Mouse (Mus musculus): ENCODE measurements around the gene Prkab1. TPM values are rescaled to one million over a fixed set of nuclear protein-coding genes. Genes with fewer than 3 reads are reported as not detected.

The Prkab1 gene
- polyA plus RNA-seq, 1 experiment: 26.7 TPM

- H3K4me3 ChIP-seq (ENCODE audit: insufficient read depth, low read length): no peak overlapping the region
- no peak for TF ChIP-seq POLR2A (IDR thresholded peaks at IDR 0.05; ENCODE audit: borderline replicate concordance, low read depth, low read length)
- no peak for TF ChIP-seq CTCF (IDR thresholded peaks at IDR 0.05; ENCODE audit: low read depth, low read length)
These were observed 12.2 kb upstream of the Prkab1 start for GRCm38 (mm10) chr5:116036465-116036864.

GRCm38 (mm10) chr5:116031190-116031577 lies 6.9 kb upstream of the Prkab1 start:
- Histone ChIP-seq H3K27ac (ENCODE audit: insufficient read depth, low read depth, low read length) (no peak overlapping the region), H3K4me3 (ENCODE audit: insufficient read depth, low read length) (no peak overlapping the region), H3K4me1 (ENCODE audit: control insufficient read depth, insufficient read depth, low read length) (no peaks in the 10 kb centered on the region)
- TF ChIP-seq CTCF (IDR thresholded peaks at IDR 0.05; ENCODE audit: low read depth, low read length) (peak; percentile 90), POLR2A (IDR thresholded peaks at IDR 0.05; ENCODE audit: borderline replicate concordance, low read depth, low read length) (no peak)

More at GRCm38 (mm10) chr5:116036465-116036864, 12.2 kb upstream of the Prkab1 start:
- Histone ChIP-seq H3K4me1 (ENCODE audit: control insufficient read depth, insufficient read depth, low read length) (no peaks in the 10 kb centered on the region), H3K27ac (ENCODE audit: insufficient read depth, low read depth, low read length) (no peak overlapping the region)

- H3K4me1 ChIP-seq (ENCODE audit: control insufficient read depth, insufficient read depth, low read length): no peaks in the 10 kb centered on the region
- no peak for TF ChIP-seq CTCF (IDR thresholded peaks at IDR 0.05; ENCODE audit: low read depth, low read length)
- TF ChIP-seq POLR2A (IDR thresholded peaks at IDR 0.05; ENCODE audit: borderline replicate concordance, low read depth, low read length): no peak
- H3K4me3 ChIP-seq (ENCODE audit: insufficient read depth, low read length): no peak overlapping the region
- no peak overlapping the region for H3K27ac ChIP-seq (ENCODE audit: insufficient read depth, low read depth, low read length)
These were observed 6.4 kb upstream of the Prkab1 start for GRCm38 (mm10) chr5:116030566-116031189.

GRCm38 (mm10) chr5:116029071-116029470 lies 4.8 kb upstream of the Prkab1 start:
- H3K27ac ChIP-seq (ENCODE audit: insufficient read depth, low read depth, low read length): no peak overlapping the region

GRCm38 (mm10) chr5:116026561-116026960 lies 2.3 kb upstream of the Prkab1 start:
- Histone ChIP-seq H3K4me1 (ENCODE audit: control insufficient read depth, insufficient read depth, low read length) (peaks cover 11% of the 10 kb centered on the region), H3K27ac (ENCODE audit: insufficient read depth, low read depth, low read length) (no peak overlapping the region), H3K4me3 (ENCODE audit: insufficient read depth, low read length) (no peak overlapping the region)
- TF ChIP-seq POLR2A (IDR thresholded peaks at IDR 0.05; ENCODE audit: borderline replicate concordance, low read depth, low read length): no peak
- TF ChIP-seq CTCF (IDR thresholded peaks at IDR 0.05; ENCODE audit: low read depth, low read length): no peak

More at GRCm38 (mm10) chr5:116029071-116029470, 4.8 kb upstream of the Prkab1 start:
- H3K4me3 ChIP-seq (ENCODE audit: insufficient read depth, low read length): no peak overlapping the region
- TF ChIP-seq CTCF (IDR thresholded peaks at IDR 0.05; ENCODE audit: low read depth, low read length): no peak
- TF ChIP-seq POLR2A (IDR thresholded peaks at IDR 0.05; ENCODE audit: borderline replicate concordance, low read depth, low read length): no peak
- no peaks in the 10 kb centered on the region for H3K4me1 ChIP-seq (ENCODE audit: control insufficient read depth, insufficient read depth, low read length)

- Histone ChIP-seq H3K27ac (ENCODE audit: insufficient read depth, low read depth, low read length) (no peak overlapping the region), H3K4me3 (ENCODE audit: insufficient read depth, low read length) (no peak overlapping the region), H3K4me1 (ENCODE audit: control insufficient read depth, insufficient read depth, low read length) (peaks cover 11% of the 10 kb centered on the region)
- TF ChIP-seq POLR2A (IDR thresholded peaks at IDR 0.05; ENCODE audit: borderline replicate concordance, low read depth, low read length) (no peak), CTCF (IDR thresholded peaks at IDR 0.05; ENCODE audit: low read depth, low read length) (no peak)
These were observed 1.8 kb upstream of the Prkab1 start for GRCm38 (mm10) chr5:116026107-116026506.

- Histone ChIP-seq H3K27ac (ENCODE audit: insufficient read depth, low read depth, low read length) (peak overlapping the region; percentile 60), H3K4me1 (ENCODE audit: control insufficient read depth, insufficient read depth, low read length) (peaks cover 11% of the 10 kb centered on the region), H3K4me3 (ENCODE audit: insufficient read depth, low read length) (peak overlapping the region; percentile 75)
- no peak for TF ChIP-seq CTCF (IDR thresholded peaks at IDR 0.05; ENCODE audit: low read depth, low read length)
- TF ChIP-seq POLR2A (IDR thresholded peaks at IDR 0.05; ENCODE audit: borderline replicate concordance, low read depth, low read length): no peak
These were observed 455 bp downstream of the Prkab1 start for GRCm38 (mm10) chr5:116023821-116024284.

GRCm38 (mm10) chr5:116023251-116023661 lies 1.1 kb downstream of the Prkab1 start:
- H3K27ac ChIP-seq (ENCODE audit: insufficient read depth, low read depth, low read length): peak overlapping the region; percentile 60
- no peak for TF ChIP-seq POLR2A (IDR thresholded peaks at IDR 0.05; ENCODE audit: borderline replicate concordance, low read depth, low read length)
- TF ChIP-seq CTCF (IDR thresholded peaks at IDR 0.05; ENCODE audit: low read depth, low read length): no peak
- peak overlapping the region; percentile 75 for H3K4me3 ChIP-seq (ENCODE audit: insufficient read depth, low read length)
- H3K4me1 ChIP-seq (ENCODE audit: control insufficient read depth, insufficient read depth, low read length): peaks cover 11% of the 10 kb centered on the region

- TF ChIP-seq POLR2A (IDR thresholded peaks at IDR 0.05; ENCODE audit: borderline replicate concordance, low read depth, low read length): no peak
- TF ChIP-seq CTCF (IDR thresholded peaks at IDR 0.05; ENCODE audit: low read depth, low read length): no peak
- H3K4me1 ChIP-seq (ENCODE audit: control insufficient read depth, insufficient read depth, low read length): peaks cover 11% of the 10 kb centered on the region
- H3K27ac ChIP-seq (ENCODE audit: insufficient read depth, low read depth, low read length): peak overlapping the region; percentile 60; the same call in 1 of the 2 replicates
- peak overlapping the region; percentile 75 for H3K4me3 ChIP-seq (ENCODE audit: insufficient read depth, low read length)
These were observed 1.6 kb downstream of the Prkab1 start for GRCm38 (mm10) chr5:116022658-116023200.

GRCm38 (mm10) chr5:116022131-116022530 lies 2.2 kb downstream of the Prkab1 start:
- Histone ChIP-seq H3K4me1 (ENCODE audit: control insufficient read depth, insufficient read depth, low read length) (peaks cover 11% of the 10 kb centered on the region), H3K4me3 (ENCODE audit: insufficient read depth, low read length) (no peak overlapping the region; the same call in 1 of the 2 replicates), H3K27ac (ENCODE audit: insufficient read depth, low read depth, low read length) (no peak overlapping the region)
- TF ChIP-seq POLR2A (IDR thresholded peaks at IDR 0.05; ENCODE audit: borderline replicate concordance, low read depth, low read length): no peak
- TF ChIP-seq CTCF (IDR thresholded peaks at IDR 0.05; ENCODE audit: low read depth, low read length): no peak
